Mouse (Mus musculus) hindbrain, embryonic 11.5 days (tissue): ENCODE results near the gene Rhox4f. TPM values are rescaled to one million over a fixed set of nuclear protein-coding genes. Genes with fewer than 3 reads are reported as not detected.

Source experiments
- polyA plus RNA-seq: library from polyadenylated mRNA; unstranded; fragments of >200 nt; fragmentation: Nextera tagmentation; extraction: Ambion mirVana; gene quantifications from 2 replicates; pipeline ENCODE4 v1.2.1, GENCODE M21; 2014

The Rhox4f gene
- polyA plus RNA-seq, 1 experiment from 2014 or later = 0.46 TPM

Other genes with a start within 250 kb of the Rhox4f start
- not detected in 2 replicates for gene Rhox3a2, start 227.7 kb downstream of the Rhox4f start, polyA plus RNA-seq
- 4.2 TPM in 2 replicates for gene Rhox4a2, start 216.9 kb downstream of the Rhox4f start, polyA plus RNA-seq
- 0.85 TPM in 1 of 2 replicates, not detected in the other for gene Rhox2b, start 195.6 kb downstream of the Rhox4f start, polyA plus RNA-seq
- 0.91 and 1.5 TPM in 2 replicates for gene Rhox4b, start 175.2 kb downstream of the Rhox4f start, polyA plus RNA-seq
- 2.4 and 4.1 TPM in 2 replicates for gene Rhox2c, start 154.0 kb downstream of the Rhox4f start, polyA plus RNA-seq
- not detected in 2 replicates for gene Rhox3c, start 149.1 kb downstream of the Rhox4f start, polyA plus RNA-seq
- 0.37 TPM in 1 of 2 replicates, not detected in the other for gene Rhox4c, start 127.4 kb downstream of the Rhox4f start, polyA plus RNA-seq
- 0.43 TPM in 1 of 2 replicates, not detected in the other for gene Rhox2d, start 114.3 kb downstream of the Rhox4f start, polyA plus RNA-seq
- gene Rhox4d, start 93.3 kb downstream of the Rhox4f start, polyA plus RNA-seq = 0.21 TPM in 1 of 2 replicates, not detected in the other
- 0.25 and 0.85 TPM in 2 replicates for gene Rhox2e, start 77.3 kb downstream of the Rhox4f start, polyA plus RNA-seq
- not detected in 2 replicates for gene Rhox3e, start 65.7 kb downstream of the Rhox4f start, polyA plus RNA-seq
- gene Rhox4e, start 50.3 kb downstream of the Rhox4f start, polyA plus RNA-seq = not detected in 2 replicates
- 0.31 and 0.89 TPM in 2 replicates for gene Rhox2f, start 36.3 kb downstream of the Rhox4f start, polyA plus RNA-seq
- gene Rhox3f, start 26.7 kb downstream of the Rhox4f start, polyA plus RNA-seq = not detected in 2 replicates
- not detected in 2 replicates for gene Rhox3g, start 20.9 kb upstream of the Rhox4f start, polyA plus RNA-seq
- not detected in 2 replicates for gene Rhox2g, start 35.8 kb upstream of the Rhox4f start, polyA plus RNA-seq
- not detected in 2 replicates for gene Rhox4g, start 43.6 kb upstream of the Rhox4f start, polyA plus RNA-seq
- not detected in 2 replicates for gene Rhox3h, start 61.1 kb upstream of the Rhox4f start, polyA plus RNA-seq
- not detected in 2 replicates for gene Rhox2h, start 65.6 kb upstream of the Rhox4f start, polyA plus RNA-seq
- gene Rhox5, start 197.1 kb upstream of the Rhox4f start, polyA plus RNA-seq = 0.82 and 1.4 TPM in 2 replicates
- gene Rhox6, start 219.2 kb upstream of the Rhox4f start, polyA plus RNA-seq = not detected in 2 replicates
- not detected in 2 replicates for gene Rhox7a, start 224.0 kb upstream of the Rhox4f start, polyA plus RNA-seq